Mouse (Mus musculus): ENCODE results near the gene Fos. TPM values are rescaled to one million over a fixed set of nuclear protein-coding genes. Genes with fewer than 3 reads are reported as not detected.

Fos gene
- total and polyA plus RNA-seq, 2 experiments from 2014 or later: 1.6 to 18.5 TPM

GRCm38 (mm10) chr12:85468666-85469065 is 5.0 kb upstream of the Fos start:
- ATAC-seq (ENCODE audit: insufficient read depth, low read depth): no peak
- no peaks in the 10 kb centered on the region for H3K36me3 ChIP-seq (replicated peaks; ENCODE audit: control insufficient read depth, insufficient read depth, low read length)
- TF ChIP-seq CTCF (IDR thresholded peaks at IDR 0.05; ENCODE audit: low read depth): no peak
- TF ChIP-seq EP300 (IDR thresholded peaks at IDR 0.05; ENCODE audit: low read depth): no peak
- no peak overlapping the region for H3K4me3 ChIP-seq (ENCODE audit: low read depth, low read length)
- H3K4me1 ChIP-seq (ENCODE audit: control insufficient read depth, insufficient read depth): peaks cover 16% of the 10 kb centered on the region
- no peak for DNase-seq (ENCODE audit: low spot score)
- no peak overlapping the region for H3K9ac ChIP-seq (replicated peaks; ENCODE audit: low read depth, low read length)
- H3K9me3 ChIP-seq (replicated peaks; ENCODE audit: control insufficient read depth, low read length): no peaks in the 10 kb centered on the region
- 70% methylated on average over 12 of the region's 12 CpGs for WGBS
- no peak overlapping the region for H3K27ac ChIP-seq (ENCODE audit: low read depth)
- H3K27me3 ChIP-seq (ENCODE audit: control insufficient read depth, insufficient read depth, low read length): no peaks in the 10 kb centered on the region
- H3K4me2 ChIP-seq (ENCODE audit: low read depth, low read length): no peak overlapping the region

GRCm38 (mm10) chr12:85471920-85472655 is 1.6 kb upstream of the Fos start:
- Histone ChIP-seq H3K9me3 (replicated peaks; ENCODE audit: control insufficient read depth, low read length) (no peaks in the 10 kb centered on the region), H3K9ac (replicated peaks; ENCODE audit: low read depth, low read length) (peak overlapping the region; percentile 66), H3K27me3 (ENCODE audit: control insufficient read depth, insufficient read depth, low read length) (no peaks in the 10 kb centered on the region), H3K36me3 (replicated peaks; ENCODE audit: control insufficient read depth, insufficient read depth, low read length) (peaks cover 13% of the 10 kb centered on the region), H3K27ac (ENCODE audit: low read depth) (peak overlapping the region; percentile 91), H3K4me3 (ENCODE audit: low read depth, low read length) (peak overlapping the region; percentile 69), H3K4me2 (ENCODE audit: low read depth, low read length) (peak overlapping the region; percentile 93), H3K4me1 (ENCODE audit: control insufficient read depth, insufficient read depth) (peaks cover 20% of the 10 kb centered on the region)
- DNase-seq (ENCODE audit: low spot score): peak; percentile 92
- ATAC-seq (ENCODE audit: insufficient read depth, low read depth): peak; percentile 70
- under 1% methylated on average over 42 of the region's 42 CpGs for WGBS
- TF ChIP-seq EP300 (IDR thresholded peaks at IDR 0.05; ENCODE audit: low read depth): peak; percentile 14; the same call in 1 of the 2 replicates
- TF ChIP-seq CTCF (IDR thresholded peaks at IDR 0.05; ENCODE audit: low read depth): no peak

GRCm38 (mm10) chr12:85472656-85473410 is 857 bp upstream of the Fos start:
- H3K9ac ChIP-seq (replicated peaks; ENCODE audit: low read depth, low read length): peak overlapping the region; percentile 66
- H3K9me3 ChIP-seq (replicated peaks; ENCODE audit: control insufficient read depth, low read length): no peaks in the 10 kb centered on the region
- ATAC-seq (ENCODE audit: insufficient read depth, low read depth): no peak
- TF ChIP-seq EP300 (IDR thresholded peaks at IDR 0.05; ENCODE audit: low read depth): no peak
- peaks cover 20% of the 10 kb centered on the region for H3K4me1 ChIP-seq (ENCODE audit: control insufficient read depth, insufficient read depth)
- under 1% methylated on average over 23 of the region's 23 CpGs for WGBS
- peak overlapping the region; percentile 69 for H3K4me3 ChIP-seq (ENCODE audit: low read depth, low read length)
- peaks cover 13% of the 10 kb centered on the region for H3K36me3 ChIP-seq (replicated peaks; ENCODE audit: control insufficient read depth, insufficient read depth, low read length)
- peak overlapping the region; percentile 93 for H3K4me2 ChIP-seq (ENCODE audit: low read depth, low read length)
- no peaks in the 10 kb centered on the region for H3K27me3 ChIP-seq (ENCODE audit: control insufficient read depth, insufficient read depth, low read length)
- peak; percentile 49 for DNase-seq (ENCODE audit: low spot score)
- H3K27ac ChIP-seq (ENCODE audit: low read depth): peak overlapping the region; percentile 91

- Histone ChIP-seq H3K27ac (ENCODE audit: low read depth) (peak overlapping the region; percentile 91), H3K4me1 (ENCODE audit: control insufficient read depth, insufficient read depth) (peaks cover 20% of the 10 kb centered on the region), H3K27me3 (ENCODE audit: control insufficient read depth, insufficient read depth, low read length) (no peaks in the 10 kb centered on the region), H3K4me3 (ENCODE audit: low read depth, low read length) (peak overlapping the region; percentile 69), H3K9ac (replicated peaks; ENCODE audit: low read depth, low read length) (peak overlapping the region; percentile 66), H3K9me3 (replicated peaks; ENCODE audit: control insufficient read depth, low read length) (no peaks in the 10 kb centered on the region), H3K36me3 (replicated peaks; ENCODE audit: control insufficient read depth, insufficient read depth, low read length) (peaks cover 13% of the 10 kb centered on the region), H3K4me2 (ENCODE audit: low read depth, low read length) (peak overlapping the region; percentile 93)
- peak; percentile 13; the same call in 1 of the 2 replicates for ATAC-seq (ENCODE audit: insufficient read depth, low read depth)
- TF ChIP-seq EP300 (IDR thresholded peaks at IDR 0.05; ENCODE audit: low read depth) (no peak), CTCF (IDR thresholded peaks at IDR 0.05; ENCODE audit: low read depth) (no peak)
- DNase-seq (ENCODE audit: low spot score): peak; percentile 74
- WGBS: 1% methylated on average over 49 of the region's 49 CpGs
Observed at GRCm38 (mm10) chr12:85474298-85475231, 875 bp downstream of the Fos start.
